Mouse (Mus musculus) MEL-GATA-1-ER (cell line): ENCODE measurements at regions not wholly inside any gene's neighbourhood (a gene's known extent, or its start where the extent isn't known, plus 50 kb on each side); places are given as distances from the start of the nearest gene placed in this dataset.

Experiments used
- DNase-seq: peaks from one replicate; pipeline ENCODE4 v3.0.0-alpha.2; 2012; ENCODE audit warnings: low read depth; ENCODE audit errors: extremely low read depth

DNA sequence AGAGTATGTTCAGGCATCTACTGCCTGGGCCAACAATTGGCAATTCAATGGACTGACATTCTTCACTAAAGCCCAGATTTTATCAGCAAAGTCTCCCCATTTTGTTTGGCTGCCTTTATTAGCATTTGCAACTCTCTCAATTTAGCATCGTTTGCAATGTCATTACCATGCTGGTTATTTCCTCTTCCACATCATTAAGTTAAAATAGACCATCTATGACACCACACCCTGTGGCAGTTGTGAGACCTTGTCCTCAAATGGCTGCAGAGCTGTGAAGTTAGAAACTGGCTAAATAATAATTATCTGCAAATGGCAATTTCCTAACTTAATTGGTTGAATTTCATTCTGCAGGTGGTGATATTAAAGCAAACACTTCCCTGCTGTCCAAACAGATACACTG is 381.8 kb downstream of the H2al1n start:
- DNase-seq = no peak

DNA sequence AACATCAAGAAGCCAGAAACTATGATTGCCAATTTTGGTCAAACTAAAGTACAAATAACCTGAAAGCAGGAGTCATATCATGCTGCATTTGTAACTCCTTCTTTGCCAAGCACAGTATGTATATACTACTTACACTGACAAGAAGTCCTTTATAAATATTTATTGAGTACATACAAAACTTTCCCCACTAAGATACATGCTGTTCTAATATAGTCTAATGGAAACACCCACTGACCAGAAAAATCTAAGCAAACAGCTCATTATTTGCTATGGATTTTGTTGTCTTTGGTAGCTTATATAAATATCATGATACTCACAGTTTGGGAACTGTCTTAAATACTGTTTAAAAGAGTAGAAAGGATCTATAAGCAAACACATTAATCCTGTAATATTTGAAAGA is 385.9 kb downstream of the H2al1n start:
- DNase-seq = no peak

DNA sequence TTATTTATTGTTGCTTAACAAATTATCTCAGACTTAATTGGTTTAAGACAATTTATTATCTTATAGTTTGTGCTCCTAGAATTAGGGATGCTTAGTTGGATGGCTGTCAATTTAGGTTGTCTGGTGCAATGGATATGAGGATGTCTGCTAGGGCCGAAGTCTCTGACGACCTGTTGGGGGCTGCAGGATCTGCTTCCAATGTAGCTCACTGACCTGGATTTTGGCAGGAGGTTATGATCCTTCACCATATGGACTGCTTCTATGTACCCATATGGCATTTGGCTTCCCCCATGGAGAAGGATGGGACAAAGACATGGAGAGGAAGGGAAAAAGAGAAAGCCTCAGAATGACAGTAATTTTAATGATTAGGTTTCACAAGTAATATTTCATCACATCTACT is 391.0 kb downstream of the H2al1n start:
- no peak for DNase-seq

DNA sequence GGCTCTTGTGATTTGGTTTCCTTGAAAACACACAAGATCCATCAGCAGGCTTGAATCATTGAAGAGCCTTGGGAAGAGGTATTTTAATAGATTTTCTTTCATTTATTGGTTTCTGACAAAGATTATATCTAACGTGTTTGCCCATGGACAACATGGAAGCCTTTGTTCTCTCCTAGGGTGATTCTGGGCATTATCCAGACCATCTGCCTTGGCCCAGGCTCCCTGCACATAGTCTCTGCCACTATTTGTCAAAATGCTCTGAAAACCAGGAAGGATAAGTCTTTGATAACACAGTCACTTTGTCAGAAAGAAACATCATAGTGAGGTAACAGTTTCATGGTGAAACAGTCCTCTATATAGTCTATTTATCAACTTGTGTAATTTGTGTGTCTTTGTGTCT is 398.2 kb downstream of the H2al1n start:
- no peak for DNase-seq

DNA sequence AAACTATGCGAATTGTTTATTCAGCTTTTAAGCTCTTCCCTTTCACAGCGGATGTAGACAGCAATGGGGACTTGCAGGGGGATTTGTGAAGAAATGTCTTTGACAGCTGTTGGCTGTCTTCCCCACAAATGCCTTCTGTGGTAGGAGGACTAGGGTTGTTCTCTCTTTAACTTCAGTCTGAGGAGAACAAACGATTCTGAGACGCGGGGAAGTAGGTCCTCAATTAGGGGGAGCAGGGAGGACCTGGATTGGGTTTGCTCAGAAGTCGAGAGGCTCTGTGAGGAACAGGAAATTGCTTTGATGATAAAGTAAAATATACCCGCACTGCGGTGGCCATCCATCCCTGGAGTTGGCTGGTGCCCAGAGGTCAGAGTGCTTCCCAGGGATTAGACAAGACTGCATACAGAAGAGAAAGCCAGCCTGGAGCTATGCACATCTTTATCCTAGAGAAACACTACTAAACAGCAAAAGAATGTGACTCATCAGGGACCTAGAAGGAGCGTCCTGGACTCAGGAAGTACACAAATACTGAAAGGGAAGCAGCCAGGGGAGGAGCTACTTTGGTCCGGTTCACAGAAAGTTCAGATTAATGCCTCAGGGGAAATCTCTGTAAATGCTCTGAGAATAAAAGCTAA is 417.4 kb downstream of the H2al1n start:
- no peak for DNase-seq

DNA sequence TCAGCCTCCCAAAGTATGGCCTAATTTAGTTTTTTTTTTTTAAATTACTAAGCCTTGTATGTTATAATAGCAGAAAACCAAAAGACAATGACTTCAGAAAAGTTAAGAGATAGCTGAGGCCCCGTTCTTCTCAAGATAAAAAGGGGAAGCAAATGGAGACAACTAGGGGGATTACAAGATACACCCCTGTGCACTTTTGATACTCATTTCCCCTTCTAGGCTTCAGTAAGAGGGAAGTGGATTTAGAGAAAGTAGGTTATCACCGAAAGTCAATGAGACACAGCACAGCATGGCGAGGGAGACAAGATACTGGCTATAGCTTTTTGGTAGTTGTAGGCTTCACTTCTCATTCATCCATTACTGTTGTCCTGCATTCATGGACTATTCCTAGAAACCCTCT is 428.4 kb downstream of the H2al1n start:
- DNase-seq = peak; percentile 21

DNA sequence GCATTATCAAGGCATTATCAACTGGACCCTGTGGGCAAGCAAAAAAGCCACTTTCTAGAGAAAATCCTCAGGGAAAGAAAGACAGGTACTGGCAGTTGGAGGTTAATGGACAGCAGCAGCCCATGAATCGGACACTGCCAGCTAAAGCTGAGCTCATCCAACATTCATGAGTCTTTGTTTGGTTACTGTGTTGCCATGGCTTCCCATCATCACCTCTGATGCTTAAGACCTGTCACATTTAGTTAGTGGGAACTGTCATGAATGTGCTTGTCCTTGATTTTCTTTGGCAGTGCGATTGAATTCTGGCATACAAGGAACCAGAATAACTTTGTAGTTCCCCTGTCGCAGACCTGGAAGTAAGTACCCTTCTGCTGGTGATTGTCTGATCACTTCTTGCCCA is 453.9 kb downstream of the H2al1n start:
- no peak for DNase-seq

DNA sequence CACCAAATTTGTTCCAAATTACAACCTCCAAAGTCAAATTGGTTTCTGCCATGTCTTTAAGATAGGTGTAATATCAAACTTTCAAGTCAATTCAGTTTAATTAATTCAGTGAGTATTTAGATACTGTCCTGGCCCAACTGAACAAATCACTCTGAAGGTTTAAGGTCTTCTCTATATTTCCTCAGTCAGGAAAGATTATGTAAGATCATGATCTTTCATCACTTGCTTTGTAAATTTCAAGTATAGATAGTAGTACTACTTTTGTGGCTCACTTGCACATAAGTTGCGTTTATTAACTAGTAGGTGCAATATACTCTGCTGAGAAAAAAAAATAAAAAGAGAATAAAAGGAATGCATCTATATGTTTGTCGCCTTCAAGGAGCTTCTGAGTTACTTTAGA is 485.4 kb downstream of the H2al1n start:
- no peak for DNase-seq

DNA sequence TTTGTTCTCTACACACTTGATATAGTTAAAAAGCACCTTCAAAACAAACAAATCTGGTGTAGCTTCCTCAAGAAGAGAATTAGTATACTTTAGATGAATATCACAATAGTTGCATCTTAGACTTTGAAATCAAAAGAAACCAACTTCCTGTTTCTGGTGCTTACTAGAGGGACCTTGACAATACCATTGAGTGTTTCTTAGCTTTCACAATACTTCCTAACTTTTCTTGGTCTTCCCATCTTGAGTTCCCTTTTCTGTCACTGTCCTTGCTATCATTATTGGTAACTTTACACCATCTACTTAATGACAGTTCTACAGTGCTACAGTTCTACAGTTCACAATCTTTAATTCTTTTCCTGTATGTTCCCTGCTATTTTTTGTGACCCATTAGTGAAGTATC is 528.1 kb downstream of the H2al1n start:
- no peak for DNase-seq
